Mouse (Mus musculus) heart, postnatal 25 days (tissue): Measurements from ENCODE around the gene Spcs2. TPM values are rescaled to one million over a fixed set of nuclear protein-coding genes. Genes with fewer than 3 reads are reported as not detected.

Experiments
- DNase-seq: peaks from one replicate; pipeline ENCODE4 v3.0.0; 2022; ENCODE audit warnings: low spot score
- intact Hi-C: fragments of 180-260 bp; cut with DNase I; formaldehyde crosslinking; loops from one replicate; pipeline ENCODE4 v1.15.1; 2025
- total RNA-seq, 2 experiments: library from RNA; stranded (reverse); gene quantifications; 2 replicates each; pipeline ENCODE4 v1.2.3; 2021

Gene Spcs2
- total RNA-seq, 2 experiments from 2014 or later, result 46.3 to 47.2 TPM

GRCm38 (mm10) chr7:99794096-99794495, 69.2 kb downstream of the Spcs2 start:
- DNase-seq, result no peak
- intact Hi-C loops, result no loop called here

- DNase-seq, result no peak
- intact Hi-C loops, result no loop called here
These were observed 72.4 kb downstream of the Spcs2 start for GRCm38 (mm10) chr7:99790816-99791215.

DNA sequence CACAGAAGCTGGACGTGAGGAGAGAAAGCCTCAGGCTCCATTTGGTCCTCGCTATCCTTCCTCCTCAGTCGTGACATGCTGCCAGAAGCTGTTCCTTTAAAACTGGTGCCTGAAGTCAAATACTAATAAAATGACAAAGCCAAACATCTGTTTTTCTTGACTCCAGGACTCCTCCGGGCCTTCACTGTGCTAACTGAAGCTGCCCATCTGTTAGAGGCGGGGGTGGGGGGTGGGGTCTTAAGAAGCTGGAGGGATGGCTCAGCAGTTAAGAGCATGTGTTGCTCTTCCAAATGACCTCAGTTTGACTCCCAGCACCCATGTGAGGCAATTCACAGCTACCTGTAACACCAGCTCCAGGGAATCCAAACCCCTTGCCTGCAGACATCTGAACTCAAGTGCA, 74.7 kb downstream of the Spcs2 start:
- intact Hi-C loops, result no loop called here
- no peak for DNase-seq

GRCm38 (mm10) chr7:99787935-99788334, 75.3 kb downstream of the Spcs2 start:
- no peak for DNase-seq
- intact Hi-C loops, result no loop called here

Other genes with a start within 250 kb of the Spcs2 start
- gene Tpbgl, start 236.4 kb downstream of the Spcs2 start, total RNA-seq, result 1 to 10 TPM; 3.0 to 3.9 TPM
- gene Slco2b1, start 152.1 kb downstream of the Spcs2 start, total RNA-seq, result 1 to 10 TPM; 7.2 to 8.1 TPM
- not detected for gene Olfr520, start 133.2 kb downstream of the Spcs2 start, total RNA-seq
- gene Olfr521, start 100.0 kb downstream of the Spcs2 start, total RNA-seq, result not detected
- gene Neu3, start 35.0 kb downstream of the Spcs2 start, total RNA-seq, result 1 to 10 TPM; 4.1 to 4.2 TPM
- gene Xrra1, start 4.3 kb downstream of the Spcs2 start, total RNA-seq, result not detected
- 10 to 100 TPM in 1 of 2 experiments, 1 to 10 TPM in 1; 9.8 to 10.2 TPM for gene Rnf169, start 117.0 kb upstream of the Spcs2 start, total RNA-seq
- under 1 TPM in 1 of 2 experiments, not detected in 1; 0.36 TPM for gene Chrdl2, start 142.7 kb upstream of the Spcs2 start, total RNA-seq